Mouse (Mus musculus): ENCODE results near the gene Vars.

Vars gene

DNA sequence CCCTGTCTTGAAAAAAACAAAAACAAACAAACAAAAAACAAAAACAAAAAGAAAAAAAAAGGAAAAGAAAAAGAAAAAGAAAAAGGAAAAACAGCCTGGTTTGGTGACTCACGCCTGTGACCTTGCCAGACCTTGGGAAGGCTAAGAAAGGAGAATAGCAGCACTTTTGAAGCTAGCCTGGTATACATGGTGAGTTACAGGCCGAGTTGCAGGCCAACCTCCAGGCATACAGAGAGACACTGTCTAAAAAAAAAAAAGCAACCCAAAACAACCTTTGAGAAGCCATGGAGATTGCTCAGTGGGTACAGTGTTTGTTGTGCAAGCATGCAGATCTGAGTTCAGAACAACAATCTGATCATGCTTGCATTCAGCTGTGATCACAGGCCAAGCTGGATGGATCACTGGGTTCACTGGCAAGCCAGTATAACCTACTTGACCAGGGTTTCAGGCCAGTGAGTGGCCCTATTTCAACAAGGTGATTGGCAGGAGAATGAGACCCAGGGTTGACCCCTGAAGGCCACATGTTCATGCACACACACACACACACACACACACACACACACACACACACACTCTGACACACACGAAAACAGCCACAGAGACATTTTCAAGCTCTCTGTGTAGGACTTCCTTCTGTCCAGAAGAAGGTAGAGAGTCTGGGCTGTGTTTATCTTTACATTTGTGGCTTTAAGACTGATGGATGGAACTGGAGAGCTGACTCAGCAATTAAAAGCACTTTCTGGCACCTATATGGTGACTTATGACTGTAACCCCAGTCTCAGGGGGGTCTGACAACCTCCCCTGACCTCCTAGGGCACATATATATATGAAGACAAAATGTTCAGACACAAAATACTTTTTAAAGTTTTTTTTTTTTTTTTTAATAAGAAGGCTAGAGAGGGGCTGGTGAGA lies 24.9 kb upstream of the Vars start:
- Histone ChIP-seq H3K27me3 (ENCODE audit: insufficient read depth, low read length) (peaks cover 51% of the 10 kb centered on the region), H3K4me3 (replicated peaks; ENCODE audit: low read length) (no peak overlapping the region), H3K9me3 (ENCODE audit: low read length) (no peaks in the 10 kb centered on the region), H3K36me3 (ENCODE audit: insufficient read depth, low read length) (0 out of 2 replicates have a peak, but pooled peaks cover 3% of the 10 kb centered on the region), H3K4me1 (replicated peaks; ENCODE audit: low read depth, low read length) (peaks cover 28% of the 10 kb centered on the region)
- no peak for TF ChIP-seq NANOG (IDR thresholded peaks at IDR 0.05; ENCODE audit: borderline replicate concordance, low read length)
- TF ChIP-seq POU5F1 (IDR thresholded peaks at IDR 0.05; ENCODE audit: borderline replicate concordance, low read length) = no peak

DNA sequence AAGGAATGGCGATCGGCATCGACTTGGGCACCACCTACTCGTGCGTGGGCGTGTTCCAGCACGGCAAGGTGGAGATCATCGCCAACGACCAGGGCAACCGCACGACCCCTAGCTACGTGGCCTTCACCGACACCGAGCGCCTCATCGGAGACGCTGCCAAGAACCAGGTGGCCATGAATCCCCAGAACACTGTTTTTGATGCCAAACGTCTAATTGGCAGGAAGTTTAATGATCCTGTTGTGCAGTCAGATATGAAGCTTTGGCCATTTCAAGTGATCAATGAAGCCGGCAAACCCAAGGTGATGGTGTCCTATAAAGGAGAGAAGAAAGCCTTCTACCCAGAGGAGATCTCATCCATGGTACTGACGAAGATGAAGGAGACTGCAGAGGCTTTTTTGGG lies 23.8 kb upstream of the Vars start:
- TF ChIP-seq NANOG (IDR thresholded peaks at IDR 0.05; ENCODE audit: borderline replicate concordance, low read length) (no peak), CTCF (conservative IDR thresholded peaks at IDR 0.05; ENCODE audit: low read length) (no peak), POU5F1 (IDR thresholded peaks at IDR 0.05; ENCODE audit: borderline replicate concordance, low read length) (no peak)
- peaks cover 33% of the 10 kb centered on the region for H3K4me1 ChIP-seq (replicated peaks; ENCODE audit: low read depth, low read length)
- H3K9me3 ChIP-seq (ENCODE audit: low read length) = no peaks in the 10 kb centered on the region
- peaks cover 51% of the 10 kb centered on the region for H3K27me3 ChIP-seq (ENCODE audit: insufficient read depth, low read length)
- 0 out of 2 replicates have a peak, but pooled peaks cover 3% of the 10 kb centered on the region for H3K36me3 ChIP-seq (ENCODE audit: insufficient read depth, low read length)
- H3K4me3 ChIP-seq (replicated peaks; ENCODE audit: low read length) = no peak overlapping the region

DNA sequence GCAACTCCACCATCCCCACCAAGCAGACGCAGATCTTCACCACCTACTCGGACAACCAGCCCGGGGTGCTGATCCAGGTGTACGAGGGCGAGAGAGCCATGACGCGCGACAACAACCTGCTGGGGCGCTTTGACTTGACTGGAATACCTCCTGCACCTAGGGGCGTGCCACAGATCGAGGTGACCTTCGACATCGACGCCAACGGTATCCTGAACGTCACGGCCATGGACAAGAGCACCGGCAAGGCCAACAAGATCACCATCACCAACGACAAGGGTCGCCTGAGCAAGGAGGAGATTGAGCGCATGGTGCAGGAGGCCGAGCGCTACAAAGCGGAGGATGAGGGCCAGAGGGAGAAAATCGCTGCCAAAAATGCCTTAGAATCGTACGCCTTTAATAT lies 22.5 kb upstream of the Vars start:
- Histone ChIP-seq H3K4me1 (replicated peaks; ENCODE audit: low read depth, low read length) (peaks cover 35% of the 10 kb centered on the region), H3K9me3 (ENCODE audit: low read length) (no peaks in the 10 kb centered on the region), H3K36me3 (ENCODE audit: insufficient read depth, low read length) (peaks cover 6% of the 10 kb centered on the region; the same call in 1 of the 2 replicates), H3K4me3 (replicated peaks; ENCODE audit: low read length) (no peak overlapping the region), H3K27me3 (ENCODE audit: insufficient read depth, low read length) (peaks cover 42% of the 10 kb centered on the region)
- no peak for TF ChIP-seq POU5F1 (IDR thresholded peaks at IDR 0.05; ENCODE audit: borderline replicate concordance, low read length)
- no peak for TF ChIP-seq CTCF (conservative IDR thresholded peaks at IDR 0.05; ENCODE audit: low read length)
- TF ChIP-seq NANOG (IDR thresholded peaks at IDR 0.05; ENCODE audit: borderline replicate concordance, low read length) = no peak

DNA sequence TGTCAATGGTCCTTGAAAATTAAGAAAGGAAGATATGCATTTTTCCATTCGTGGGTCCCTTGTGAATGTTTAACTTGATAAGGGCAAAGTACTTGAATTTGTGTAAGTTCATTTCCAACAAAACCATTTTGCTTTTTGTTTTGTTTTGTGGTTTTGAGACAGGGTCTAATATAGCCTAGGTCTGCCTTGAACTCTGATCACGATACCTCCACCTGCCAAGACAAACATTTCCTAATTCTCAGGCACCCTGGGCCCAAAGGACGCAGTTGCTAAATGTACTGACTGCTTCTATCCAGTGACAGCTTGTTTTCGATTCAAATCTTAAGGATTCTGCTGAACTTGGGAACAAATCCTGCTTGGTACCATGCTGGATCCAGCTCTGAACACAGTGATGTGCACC lies 21.2 kb upstream of the Vars start:
- H3K27me3 ChIP-seq (ENCODE audit: insufficient read depth, low read length) = peaks cover 30% of the 10 kb centered on the region
- peaks cover 17% of the 10 kb centered on the region for H3K36me3 ChIP-seq (ENCODE audit: insufficient read depth, low read length)
- no peak overlapping the region for H3K4me3 ChIP-seq (replicated peaks; ENCODE audit: low read length)
- H3K9me3 ChIP-seq (ENCODE audit: low read length) = no peaks in the 10 kb centered on the region
- peaks cover 46% of the 10 kb centered on the region for H3K4me1 ChIP-seq (replicated peaks; ENCODE audit: low read depth, low read length)
- no peak for TF ChIP-seq POU5F1 (IDR thresholded peaks at IDR 0.05; ENCODE audit: borderline replicate concordance, low read length)
- TF ChIP-seq NANOG (IDR thresholded peaks at IDR 0.05; ENCODE audit: borderline replicate concordance, low read length) = no peak
- no peak for TF ChIP-seq CTCF (conservative IDR thresholded peaks at IDR 0.05; ENCODE audit: low read length)

DNA sequence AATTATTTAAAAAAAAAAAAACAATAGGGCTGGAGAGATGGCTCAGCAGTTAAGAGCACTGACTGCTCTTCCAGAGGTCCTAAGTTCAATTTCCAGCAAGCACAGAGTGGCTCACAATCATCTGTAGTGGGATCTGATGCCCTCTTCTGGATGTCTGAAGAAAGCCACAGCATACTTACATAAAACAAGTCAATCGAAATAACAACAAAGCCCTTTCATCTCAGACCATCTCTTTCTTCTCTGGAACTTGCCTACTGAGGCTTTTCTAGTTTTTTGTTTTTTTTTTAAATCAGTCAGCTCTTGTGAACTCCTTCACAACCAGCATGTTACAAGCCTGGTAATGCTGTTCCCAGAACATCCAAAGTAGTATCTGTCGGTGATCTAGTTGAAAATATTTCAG lies 20.1 kb upstream of the Vars start:
- Histone ChIP-seq H3K27me3 (ENCODE audit: insufficient read depth, low read length) (peaks cover 23% of the 10 kb centered on the region), H3K4me3 (replicated peaks; ENCODE audit: low read length) (peak overlapping the region; percentile 95), H3K9me3 (ENCODE audit: low read length) (no peaks in the 10 kb centered on the region), H3K4me1 (replicated peaks; ENCODE audit: low read depth, low read length) (peaks cover 57% of the 10 kb centered on the region), H3K36me3 (ENCODE audit: insufficient read depth, low read length) (peaks cover 28% of the 10 kb centered on the region)
- TF ChIP-seq CTCF (conservative IDR thresholded peaks at IDR 0.05; ENCODE audit: low read length) = peak; percentile 22; the same call in 1 of the 2 replicates
- TF ChIP-seq POU5F1 (IDR thresholded peaks at IDR 0.05; ENCODE audit: borderline replicate concordance, low read length) = no peak
- no peak for TF ChIP-seq NANOG (IDR thresholded peaks at IDR 0.05; ENCODE audit: borderline replicate concordance, low read length)

DNA sequence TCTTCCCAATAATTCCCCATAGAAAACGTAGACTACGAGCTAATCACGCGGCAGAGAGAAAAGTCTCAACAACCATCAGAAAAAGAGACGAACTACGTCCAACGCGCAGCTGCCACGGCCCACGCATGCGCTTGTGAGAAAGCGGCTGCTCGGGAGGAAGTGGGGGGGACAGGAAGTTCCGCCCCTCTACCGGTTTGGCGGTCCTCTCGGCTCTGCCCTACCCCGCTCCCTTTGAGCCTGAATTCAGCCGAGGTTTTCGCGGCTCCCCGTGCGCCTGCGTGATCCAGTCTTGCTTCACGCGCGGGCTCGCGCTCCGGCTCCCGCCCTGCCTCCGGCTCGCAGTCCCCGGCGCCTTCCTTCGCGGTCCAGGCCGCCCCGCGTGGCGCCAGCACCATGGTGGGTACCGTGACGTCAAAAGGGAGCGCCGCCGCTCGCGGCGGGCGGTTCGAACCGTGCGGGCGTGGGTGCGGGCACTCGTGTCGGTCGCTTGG lies 19.1 kb upstream of the Vars start, which contains the start of gene Lsm2:
Gene Lsm2, plus strand, starts transcription at position 173 of the 491 bp plus-strand sequence.
- TF ChIP-seq CTCF (conservative IDR thresholded peaks at IDR 0.05; ENCODE audit: low read length) (no peak), POU5F1 (IDR thresholded peaks at IDR 0.05; ENCODE audit: borderline replicate concordance, low read length) (no peak), NANOG (IDR thresholded peaks at IDR 0.05; ENCODE audit: borderline replicate concordance, low read length) (no peak)

DNA sequence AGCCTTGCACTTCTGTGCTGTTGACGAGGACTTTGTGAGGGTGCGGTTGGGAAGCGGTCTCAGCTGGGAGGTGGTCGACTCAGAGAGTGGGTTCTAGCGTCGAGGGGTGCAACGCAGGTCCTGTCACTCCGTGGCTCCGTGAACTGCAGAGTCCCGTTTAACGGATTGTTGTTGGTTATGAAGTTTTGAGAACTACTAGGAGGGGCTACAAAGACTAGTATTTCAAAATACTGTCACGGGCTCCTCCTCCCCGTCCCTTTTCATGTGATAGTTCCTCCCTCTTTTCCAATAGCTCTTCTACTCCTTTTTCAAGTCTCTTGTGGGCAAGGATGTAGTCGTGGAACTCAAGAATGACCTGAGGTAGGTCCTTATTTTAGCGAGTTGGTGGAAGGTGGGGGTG lies 18.5 kb upstream of the Vars start:
- Histone ChIP-seq H3K4me3 (replicated peaks; ENCODE audit: low read length) (peak overlapping the region; percentile 95), H3K4me1 (replicated peaks; ENCODE audit: low read depth, low read length) (peaks cover 59% of the 10 kb centered on the region)

More for the DNA sequence above, 19.1 kb upstream of the Vars start, which contains the start of gene Lsm2:
- peaks cover 65% of the 10 kb centered on the region for H3K4me1 ChIP-seq (replicated peaks; ENCODE audit: low read depth, low read length)
- H3K9me3 ChIP-seq (ENCODE audit: low read length) = no peaks in the 10 kb centered on the region
- H3K4me3 ChIP-seq (replicated peaks; ENCODE audit: low read length) = peak within 1 kb of the TSS; percentile 95
- peaks cover 21% of the 10 kb centered on the region for H3K27me3 ChIP-seq (ENCODE audit: insufficient read depth, low read length)
- H3K36me3 ChIP-seq (ENCODE audit: insufficient read depth, low read length) = peaks cover 39% of the 10 kb centered on the region

DNA sequence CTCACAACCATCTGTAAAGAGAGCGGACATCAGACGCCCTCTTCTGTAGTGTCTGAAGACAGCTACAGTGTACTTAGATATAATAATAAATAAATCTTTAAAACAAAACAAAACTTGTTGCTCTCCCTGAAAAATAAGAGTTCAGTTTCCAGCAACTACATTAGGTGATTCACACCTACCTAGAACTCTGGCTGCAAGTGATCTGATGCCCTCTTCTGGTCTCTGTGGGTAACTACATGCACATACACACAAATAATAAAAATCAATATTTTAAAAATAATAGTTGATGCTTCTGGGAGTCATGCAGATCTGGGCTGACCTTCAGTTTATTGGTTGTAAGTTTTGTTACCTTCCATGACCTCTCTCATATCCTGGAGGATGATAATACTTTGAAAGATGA lies 16.6 kb upstream of the Vars start:
- Histone ChIP-seq H3K4me1 (replicated peaks; ENCODE audit: low read depth, low read length) (peaks cover 47% of the 10 kb centered on the region), H3K36me3 (ENCODE audit: insufficient read depth, low read length) (peaks cover 58% of the 10 kb centered on the region), H3K4me3 (replicated peaks; ENCODE audit: low read length) (no peak overlapping the region), H3K9me3 (ENCODE audit: low read length) (no peaks in the 10 kb centered on the region), H3K27me3 (ENCODE audit: insufficient read depth, low read length) (no peaks in the 10 kb centered on the region)
- TF ChIP-seq CTCF (conservative IDR thresholded peaks at IDR 0.05; ENCODE audit: low read length) (peak; percentile 67), NANOG (IDR thresholded peaks at IDR 0.05; ENCODE audit: borderline replicate concordance, low read length) (no peak)

More for the DNA sequence above, 18.5 kb upstream of the Vars start:
- H3K9me3 ChIP-seq (ENCODE audit: low read length) = no peaks in the 10 kb centered on the region
- peaks cover 15% of the 10 kb centered on the region for H3K27me3 ChIP-seq (ENCODE audit: insufficient read depth, low read length)
- H3K36me3 ChIP-seq (ENCODE audit: insufficient read depth, low read length) = peaks cover 41% of the 10 kb centered on the region
- TF ChIP-seq CTCF (conservative IDR thresholded peaks at IDR 0.05; ENCODE audit: low read length) (no peak), NANOG (IDR thresholded peaks at IDR 0.05; ENCODE audit: borderline replicate concordance, low read length) (no peak), POU5F1 (IDR thresholded peaks at IDR 0.05; ENCODE audit: borderline replicate concordance, low read length) (no peak)
